Mouse (Mus musculus): ENCODE results near the gene St6galnac3.

The St6galnac3 gene

DNA sequence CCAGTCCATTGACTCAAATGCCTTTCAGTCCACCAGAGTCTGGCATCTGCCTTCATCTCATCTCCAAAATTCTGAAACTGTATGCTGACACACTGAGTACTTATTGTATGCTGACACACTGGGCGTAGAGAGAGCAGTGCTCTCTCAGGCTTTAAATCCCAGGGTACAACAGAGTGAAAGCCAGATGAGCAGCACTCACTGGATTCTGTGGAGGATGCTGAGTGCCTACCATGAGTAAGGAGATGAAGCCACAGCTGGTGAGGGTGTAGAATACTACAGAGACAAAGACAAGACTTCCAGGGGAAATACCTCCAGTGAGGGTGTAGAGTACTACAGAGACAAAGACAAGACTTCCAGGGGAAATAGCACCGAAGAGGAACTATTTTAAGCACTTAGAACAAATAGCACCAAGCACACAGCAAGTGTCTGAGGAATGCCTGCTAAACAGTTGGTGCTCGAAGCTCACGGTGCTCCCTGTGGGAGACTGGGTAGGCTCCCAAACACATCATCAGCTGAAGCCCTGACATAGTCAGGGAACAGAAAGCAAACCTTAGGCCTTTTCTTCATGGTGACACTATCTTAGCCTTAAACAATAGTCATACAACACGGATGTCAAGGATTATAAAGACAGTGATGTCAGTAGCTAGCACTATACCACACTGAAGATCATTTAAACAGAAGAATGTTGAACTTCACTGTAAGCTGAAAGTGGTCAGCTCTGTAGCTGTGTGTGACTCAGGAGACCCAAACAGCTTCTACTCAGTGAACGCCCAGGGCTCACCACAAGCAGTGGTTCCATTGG is 370.6 kb downstream of the St6galnac3 start:
- no peak for DNase-seq (ENCODE audit: low read depth, low spot score)

DNA sequence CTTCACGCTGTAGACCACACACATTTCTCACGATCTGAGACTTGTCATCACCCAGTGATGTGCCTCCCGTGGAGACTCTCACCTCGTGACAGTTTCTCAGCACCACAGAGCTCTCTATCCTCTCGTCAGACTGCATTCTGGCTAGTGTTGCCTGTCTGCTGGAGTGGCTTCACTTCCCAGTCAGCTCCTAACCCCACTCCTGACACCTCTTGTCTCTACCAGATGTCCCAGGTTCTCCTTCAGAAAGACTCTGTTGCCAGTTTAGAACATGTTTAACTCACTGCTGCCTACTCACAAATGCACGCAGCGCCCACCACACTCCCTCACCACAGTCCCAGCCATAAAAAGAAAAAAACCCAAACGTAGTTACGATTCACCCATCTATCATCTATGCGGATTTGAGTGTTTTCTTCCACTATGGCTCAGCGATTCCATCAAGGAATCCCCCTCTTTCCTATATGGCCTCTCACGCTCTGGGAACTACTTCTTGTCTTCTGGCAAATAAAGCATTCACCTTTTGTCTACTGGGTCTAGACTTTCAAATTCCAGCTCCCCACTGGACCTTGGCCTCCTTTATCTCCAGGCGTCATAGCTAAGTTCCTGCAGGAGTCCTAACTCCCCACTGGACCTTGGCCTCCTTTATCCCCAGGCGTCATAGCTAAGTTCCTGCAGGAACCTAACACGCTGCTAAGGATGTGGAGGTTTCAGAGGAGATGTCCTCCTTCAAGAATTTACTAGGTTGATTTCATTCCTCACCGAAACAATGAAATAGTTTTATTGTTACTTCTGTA is 371.5 kb downstream of the St6galnac3 start:
- no peak for DNase-seq (ENCODE audit: low read depth, low spot score)

DNA sequence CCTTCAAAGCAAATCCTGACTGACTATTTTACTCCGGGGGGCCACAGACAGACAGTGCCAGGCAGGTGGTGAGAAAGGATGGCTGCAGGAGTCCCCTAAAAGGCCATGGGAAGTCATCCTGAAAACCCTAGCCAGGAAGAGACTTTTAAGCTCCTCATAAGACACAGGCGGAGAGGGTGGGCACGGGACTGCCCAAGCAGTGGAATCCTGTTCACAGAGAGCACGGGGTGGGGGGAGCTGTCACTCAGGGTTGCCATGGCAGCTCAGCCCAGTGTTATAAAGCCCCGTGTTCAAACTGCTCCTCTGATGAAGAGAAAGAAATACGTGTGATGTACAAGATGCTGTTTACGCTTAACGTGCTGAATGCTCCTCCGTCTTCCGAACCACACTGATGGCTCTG is 375.0 kb downstream of the St6galnac3 start:
- DNase-seq (ENCODE audit: low read depth, low spot score) = no peak

DNA sequence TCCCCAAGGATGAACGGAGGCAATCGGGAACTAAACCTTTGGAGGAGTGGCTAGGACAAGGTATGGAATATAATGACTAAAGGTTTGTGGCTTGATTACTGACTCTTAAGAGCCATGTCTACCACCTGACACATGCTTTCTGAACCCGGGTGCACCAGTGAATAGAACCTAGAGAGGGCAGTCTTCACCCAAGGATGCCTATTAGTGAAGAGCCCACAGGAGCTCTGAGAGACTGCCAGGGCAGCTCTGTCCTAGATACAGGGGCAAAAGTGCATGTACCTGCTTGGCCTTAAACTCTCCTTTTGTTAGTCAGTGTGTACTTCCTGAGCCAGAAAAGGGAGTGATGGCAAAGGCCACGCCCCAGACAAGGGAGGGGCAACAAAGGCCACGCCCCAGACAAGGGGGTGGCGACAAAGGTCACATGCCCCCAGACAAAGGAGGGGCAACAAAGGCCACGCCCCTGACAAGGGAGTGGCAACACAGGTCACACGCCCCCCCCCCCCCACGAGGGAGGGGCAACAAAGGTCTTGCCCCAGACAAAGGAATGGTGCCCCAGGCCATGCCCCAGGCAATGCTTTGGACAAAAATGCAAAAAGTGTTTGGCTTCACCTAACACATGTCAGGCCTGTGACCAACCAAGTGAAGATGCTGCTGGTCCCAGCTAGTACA is 376.0 kb downstream of the St6galnac3 start:
- DNase-seq (ENCODE audit: low read depth, low spot score) = no peak

DNA sequence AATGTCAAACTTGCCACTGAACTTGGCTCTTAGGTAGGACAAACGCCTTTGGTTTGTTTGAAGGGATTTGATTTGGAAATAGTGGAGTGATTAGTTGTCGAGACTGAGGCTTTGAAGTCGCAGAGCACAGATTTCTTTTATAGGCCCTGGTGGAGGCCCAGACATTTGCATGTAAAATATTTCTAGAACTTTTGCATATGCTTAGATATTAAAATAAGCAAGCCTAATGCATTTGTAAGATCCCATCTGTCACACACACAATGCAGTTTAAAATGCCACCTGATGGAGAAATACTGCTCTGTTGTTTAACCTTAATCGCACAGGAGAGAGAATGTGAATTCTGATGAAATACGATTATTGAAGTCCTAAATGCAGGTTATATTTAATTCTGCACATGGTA is 380.0 kb downstream of the St6galnac3 start:
- DNase-seq (ENCODE audit: low read depth, low spot score) = no peak

DNA sequence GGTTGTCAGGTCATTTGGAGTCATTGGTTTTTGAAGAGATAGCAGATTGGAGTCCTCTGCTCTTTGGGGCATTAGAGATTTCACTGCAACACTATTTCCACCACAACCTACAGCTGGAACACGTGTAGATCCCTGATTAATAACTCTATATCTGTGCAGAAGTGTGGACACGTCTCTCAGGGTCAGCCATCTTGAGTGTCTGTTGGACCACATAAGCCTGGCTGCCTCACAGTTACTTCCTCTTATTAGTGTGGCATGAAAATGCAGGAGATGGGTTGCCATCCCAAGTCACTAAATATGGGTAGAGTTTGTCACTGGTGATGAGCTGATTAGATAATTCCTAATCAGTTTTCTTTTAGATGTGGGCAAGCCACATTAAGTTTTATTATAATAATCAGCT is 385.0 kb downstream of the St6galnac3 start:
- DNase-seq (ENCODE audit: low read depth, low spot score) = no peak

DNA sequence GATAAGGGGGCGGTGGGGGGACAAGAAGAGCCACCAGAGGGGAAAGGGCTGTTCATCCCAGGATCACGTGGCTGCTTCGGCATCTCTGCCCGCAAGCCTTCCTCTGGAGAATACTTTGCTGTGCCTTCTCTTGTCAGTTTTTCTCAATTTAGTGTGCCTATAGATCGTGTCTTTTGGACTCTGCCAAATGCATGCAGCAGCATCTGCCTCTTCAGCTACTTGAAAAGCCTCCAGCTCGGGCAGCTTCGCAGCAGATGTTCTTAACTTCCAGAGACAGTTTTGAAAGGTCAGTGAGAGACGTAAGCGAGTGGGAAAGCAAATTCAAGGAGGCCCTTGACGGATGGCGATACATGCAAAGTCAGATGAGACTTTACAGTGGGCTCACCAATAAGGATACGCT is 385.9 kb downstream of the St6galnac3 start:
- DNase-seq (ENCODE audit: low read depth, low spot score) = no peak

DNA sequence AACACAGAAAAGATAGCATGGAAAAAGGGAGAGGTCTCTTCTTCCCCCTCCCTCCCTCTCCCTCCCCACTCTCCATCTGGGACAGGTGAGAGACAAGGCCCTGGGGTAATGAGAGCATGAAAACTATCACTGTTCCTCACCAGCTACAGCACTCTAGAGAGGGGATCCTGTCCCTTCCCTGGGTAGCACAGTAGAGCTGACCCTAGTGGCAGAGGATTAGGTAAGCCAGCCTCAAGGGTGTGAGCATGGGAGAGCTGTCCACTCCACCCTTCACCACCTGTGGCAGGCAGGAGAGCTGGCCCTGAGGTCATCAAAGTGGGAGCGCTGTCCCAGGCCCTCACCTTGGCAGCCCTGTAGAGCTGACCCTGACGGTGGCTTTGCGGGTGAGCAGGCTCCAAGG is 387.2 kb downstream of the St6galnac3 start:
- DNase-seq (ENCODE audit: low read depth, low spot score) = no peak

DNA sequence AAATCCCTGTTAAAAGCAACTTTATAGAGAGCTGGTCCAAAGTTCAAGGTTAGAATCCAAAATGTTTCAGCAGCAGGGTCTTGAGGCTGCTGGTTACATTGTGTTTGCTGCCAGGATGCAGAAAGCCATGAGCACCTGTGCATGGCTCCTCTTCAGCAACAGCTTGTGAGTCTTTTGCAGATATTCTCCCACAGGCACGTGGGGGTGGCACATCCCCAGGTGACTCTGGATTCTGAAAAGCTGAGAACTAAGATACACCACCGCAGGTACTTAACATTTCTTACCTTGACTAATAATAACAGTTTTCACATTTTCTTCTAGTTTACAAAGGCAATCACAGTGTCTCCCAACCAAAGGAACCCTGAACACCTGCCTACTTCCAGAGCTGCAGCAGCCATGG is 387.8 kb downstream of the St6galnac3 start:
- DNase-seq (ENCODE audit: low read depth, low spot score) = no peak

DNA sequence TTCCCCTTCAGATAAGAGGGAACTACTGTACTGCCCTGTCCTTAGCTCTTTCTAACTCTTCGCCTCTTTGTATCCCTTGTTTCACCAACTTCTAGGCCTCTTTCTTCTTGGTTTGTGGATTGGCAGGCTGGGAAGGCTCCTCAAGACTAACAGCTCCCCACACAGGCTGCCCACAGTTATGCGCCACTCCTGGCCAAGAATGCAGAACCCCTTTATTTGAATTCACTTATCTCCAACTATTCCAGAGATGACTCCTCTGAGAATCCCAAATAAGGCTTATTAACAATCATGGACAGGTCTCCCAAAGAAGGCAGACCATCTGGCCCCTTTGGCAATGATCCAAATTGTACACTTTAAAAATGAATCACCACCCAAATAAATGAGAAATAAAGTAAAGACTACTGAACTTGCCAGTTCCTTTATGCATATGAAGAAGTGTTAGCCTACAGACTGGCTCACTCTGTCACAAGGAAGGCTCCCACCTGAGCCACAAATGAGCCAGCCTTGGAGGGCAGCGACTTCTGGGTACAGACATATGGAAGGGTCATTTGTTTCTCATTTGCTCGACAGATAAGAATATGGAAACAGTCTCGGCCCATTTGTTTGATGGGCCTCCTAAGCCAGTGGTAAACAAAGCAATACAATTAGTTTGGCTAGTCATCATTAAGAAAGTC is 390.7 kb downstream of the St6galnac3 start:
- no peak for DNase-seq (ENCODE audit: low read depth, low spot score)

DNA sequence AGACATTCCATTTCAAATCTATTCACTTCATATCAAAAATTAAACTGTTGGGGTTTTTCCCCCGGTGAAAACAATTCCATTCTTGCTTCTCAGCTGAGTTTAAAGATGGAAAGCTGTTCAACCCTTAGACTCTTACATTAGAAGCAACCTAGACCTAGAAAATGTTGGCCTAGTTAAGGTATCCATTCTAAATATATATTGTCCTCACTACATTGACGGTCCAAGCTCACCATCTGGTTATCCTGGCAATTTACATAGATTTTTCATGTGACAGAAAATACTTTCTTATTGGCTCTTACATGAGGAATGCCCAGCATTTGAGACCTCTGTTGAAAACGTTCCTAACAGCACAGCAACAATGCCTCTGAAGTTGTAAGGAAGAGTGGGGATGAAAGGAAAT is 400.7 kb downstream of the St6galnac3 start:
- no peak for DNase-seq (ENCODE audit: low read depth, low spot score)

DNA sequence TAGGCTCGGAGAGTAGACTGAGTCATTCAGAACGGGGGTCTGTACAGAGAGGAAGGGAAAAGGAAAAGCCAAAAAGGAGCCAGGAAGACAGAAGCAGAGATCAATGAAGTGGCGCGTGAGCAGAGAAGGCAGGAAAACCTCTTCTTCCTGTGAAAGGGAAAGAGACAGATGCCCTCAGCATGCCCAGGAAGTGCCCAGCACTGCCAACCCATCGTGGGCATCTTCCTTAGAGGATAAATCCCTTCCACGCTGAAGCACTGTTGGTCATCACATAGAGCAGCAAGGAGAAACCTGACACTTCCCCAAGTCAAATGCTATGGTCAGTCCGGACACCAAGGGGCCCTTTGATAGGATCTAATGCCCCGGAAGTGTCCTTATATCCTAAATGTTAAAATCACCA is 401.5 kb downstream of the St6galnac3 start:
- DNase-seq (ENCODE audit: low read depth, low spot score) = no peak

DNA sequence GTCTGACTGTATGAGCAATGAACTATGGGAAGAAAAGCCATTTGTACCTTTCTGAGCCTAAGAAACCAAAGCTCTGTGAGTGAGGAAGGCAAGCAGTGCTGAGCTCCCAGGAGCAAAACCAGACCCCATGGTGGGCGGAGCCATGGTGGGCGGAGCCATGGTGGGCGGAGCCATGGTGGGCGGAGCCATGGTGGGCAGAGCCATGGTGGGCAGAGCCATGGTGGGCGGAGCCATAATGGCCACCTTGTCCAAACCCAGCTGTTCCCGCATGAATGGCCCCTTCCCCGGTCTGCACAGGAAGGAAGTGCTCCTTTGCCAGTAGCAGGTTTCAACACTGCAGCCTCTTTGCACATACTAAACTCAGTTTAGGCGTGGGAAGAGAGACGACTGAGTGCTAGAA is 411.4 kb downstream of the St6galnac3 start:
- DNase-seq (ENCODE audit: low read depth, low spot score) = no peak

DNA sequence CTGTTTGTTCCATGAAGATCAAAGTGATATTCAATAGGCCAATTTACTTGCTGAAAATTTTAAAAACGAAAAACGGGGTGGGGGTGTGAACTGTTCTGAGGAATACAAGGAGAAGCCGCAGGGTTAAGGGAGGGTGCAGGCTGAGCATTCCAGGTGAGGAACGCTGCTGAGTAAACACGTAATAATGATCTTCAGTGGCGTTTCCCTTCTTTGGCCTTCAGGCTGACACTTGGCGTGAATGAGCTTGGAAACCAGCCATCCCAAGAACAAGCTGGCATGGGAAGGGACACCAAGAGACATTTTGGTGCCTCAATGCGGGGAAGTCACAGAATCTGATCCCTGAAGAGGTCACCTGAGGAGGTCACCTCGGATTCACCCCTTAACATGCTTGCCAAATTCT is 411.8 kb downstream of the St6galnac3 start:
- DNase-seq (ENCODE audit: low read depth, low spot score) = no peak

DNA sequence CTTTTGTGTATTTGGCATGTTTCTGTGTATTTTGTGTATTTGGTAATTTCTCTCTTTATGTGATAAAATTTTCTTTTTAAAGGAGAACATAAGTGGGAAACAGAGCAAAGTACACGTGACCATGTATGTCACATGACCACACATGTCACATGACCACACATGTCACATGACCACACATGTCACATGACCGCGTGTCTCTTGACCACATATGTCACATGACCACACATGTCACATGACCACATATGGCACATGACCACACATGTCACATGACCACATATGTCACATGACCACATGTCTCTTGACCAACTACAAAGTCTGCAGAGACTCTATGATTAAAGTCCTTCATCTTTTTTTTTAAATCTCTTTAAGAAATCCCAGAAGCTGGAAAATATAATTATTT is 413.0 kb downstream of the St6galnac3 start:
- no peak for DNase-seq (ENCODE audit: low read depth, low spot score)

DNA sequence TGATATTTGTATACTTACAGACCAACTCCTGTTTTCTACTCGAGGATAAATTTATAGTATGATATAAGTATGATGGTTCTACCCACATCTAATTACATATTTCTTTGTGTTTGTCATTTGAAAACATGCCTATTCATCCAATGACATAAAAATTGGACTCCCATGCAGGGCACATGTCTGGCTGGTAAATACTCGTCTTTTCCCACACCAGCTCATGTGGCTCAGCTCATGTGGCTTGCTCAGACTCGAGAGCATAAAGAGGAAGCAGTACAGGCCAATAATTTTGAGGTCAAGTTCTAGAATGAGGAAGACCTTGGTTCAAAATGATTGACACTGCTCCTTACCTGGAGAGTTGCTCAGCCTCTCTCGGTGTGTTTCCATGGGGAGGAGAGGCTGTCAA is 416.6 kb downstream of the St6galnac3 start:
- no peak for DNase-seq (ENCODE audit: low read depth, low spot score)

DNA sequence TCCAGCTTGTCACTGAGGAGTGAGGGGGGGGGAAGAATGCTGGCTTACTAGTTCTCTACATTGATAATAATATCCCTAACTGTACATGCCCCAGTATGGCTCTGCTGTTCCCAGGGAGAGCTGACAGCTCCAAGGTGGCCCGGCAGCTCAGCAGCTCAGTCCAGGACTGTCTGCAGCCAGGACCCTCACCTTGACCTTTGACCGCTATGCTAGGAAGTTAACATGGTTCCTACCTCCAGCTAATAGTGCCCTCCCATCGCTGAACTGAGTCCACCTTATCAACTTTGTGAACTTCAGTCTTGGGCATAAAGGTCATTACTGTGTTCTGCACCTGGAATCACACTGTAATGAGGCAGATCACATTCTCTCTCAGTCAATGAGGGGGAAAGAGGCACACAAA is 419.8 kb downstream of the St6galnac3 start:
- DNase-seq (ENCODE audit: low read depth, low spot score) = no peak

DNA sequence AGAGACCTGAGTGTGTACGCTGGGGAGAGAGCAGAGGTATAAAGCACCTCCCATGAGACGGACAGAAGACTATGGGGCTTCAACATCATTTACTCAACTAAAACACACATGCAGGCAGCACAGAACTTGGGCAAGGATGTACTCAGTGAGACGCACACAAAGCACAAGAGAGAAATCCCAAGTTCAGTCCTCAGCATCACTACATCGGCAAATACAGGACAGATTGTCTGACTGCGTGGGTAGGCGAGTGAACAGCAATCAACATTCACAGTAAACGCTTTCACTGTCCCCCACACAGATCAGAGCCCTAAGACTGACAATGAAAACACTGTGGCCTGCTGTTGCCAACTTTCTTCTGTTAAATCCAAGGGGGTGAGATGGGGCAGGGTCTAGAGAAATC is 422.6 kb downstream of the St6galnac3 start:
- no peak for DNase-seq (ENCODE audit: low read depth, low spot score)

DNA sequence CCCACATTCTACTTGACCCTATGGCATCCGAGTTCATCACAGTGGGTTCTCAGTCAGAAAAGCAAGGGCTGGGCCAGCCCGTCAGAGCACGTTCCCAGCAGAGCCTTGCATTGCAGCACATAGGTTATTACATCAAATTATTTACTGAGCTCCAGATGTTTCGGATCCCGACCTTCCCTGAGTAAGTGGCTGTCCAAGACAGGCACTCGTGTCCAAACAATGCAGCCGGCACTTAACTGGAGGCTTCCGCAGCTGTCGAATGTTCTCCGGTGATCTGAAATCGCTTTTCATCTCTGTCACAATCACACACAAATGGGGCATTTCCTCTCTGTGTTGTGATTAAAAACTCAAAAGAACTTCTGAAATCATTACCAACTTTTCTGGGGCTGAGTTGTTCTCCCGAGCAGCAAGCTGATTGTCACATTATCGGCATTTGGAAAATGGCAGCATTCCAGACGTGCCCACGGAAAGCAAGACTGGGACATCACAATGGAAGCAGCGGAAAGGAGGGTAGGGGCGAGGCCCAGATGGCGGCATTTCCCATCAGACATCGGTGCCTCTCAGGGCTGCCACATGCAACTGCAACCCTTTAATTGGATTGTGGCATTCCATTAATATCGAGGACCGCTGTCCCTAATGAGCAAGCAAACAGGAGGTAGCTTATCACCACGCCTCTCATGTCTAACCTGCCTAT is 428.5 kb downstream of the St6galnac3 start:
- DNase-seq (ENCODE audit: low read depth, low spot score) = no peak

DNA sequence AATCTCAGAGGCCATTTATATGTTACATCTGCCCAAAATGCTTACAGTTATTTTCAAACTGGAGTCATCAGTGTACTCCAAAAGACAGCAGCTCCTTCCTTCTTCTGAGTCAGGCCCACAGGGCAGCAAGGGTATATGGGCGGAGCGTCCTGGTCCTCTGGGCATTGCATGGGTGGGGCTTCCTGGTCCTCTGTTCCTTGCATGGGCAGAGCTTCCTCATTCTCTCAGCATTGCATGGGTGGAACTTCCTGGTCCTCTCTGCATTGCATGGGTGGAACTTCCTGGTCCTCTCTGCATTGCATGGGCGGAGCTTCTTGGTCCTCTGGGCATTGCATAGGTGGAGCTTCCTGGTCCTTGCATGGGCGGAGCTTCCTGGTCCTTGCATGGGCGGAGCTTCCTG is 432.1 kb downstream of the St6galnac3 start:
- no peak for DNase-seq (ENCODE audit: low read depth, low spot score)

DNA sequence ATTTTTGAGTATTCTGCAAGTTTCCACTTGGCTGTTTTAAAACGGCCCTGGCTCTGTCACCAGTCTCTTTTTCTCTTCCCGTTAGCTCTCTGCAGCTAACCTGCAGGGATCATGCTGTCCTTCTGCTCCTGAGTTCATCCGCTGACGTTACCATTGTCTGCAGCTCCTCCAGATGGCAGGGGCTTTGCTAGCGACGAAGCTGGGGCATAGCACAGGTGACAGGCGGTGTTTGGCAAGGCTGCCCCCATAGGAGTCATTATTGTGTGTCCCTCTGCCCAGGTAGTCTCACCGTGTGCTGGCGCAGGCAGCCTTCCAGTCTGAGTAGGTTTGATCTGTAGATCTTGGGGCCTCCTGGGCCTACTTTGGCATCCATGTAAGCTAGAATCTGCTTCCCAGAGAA is 432.6 kb downstream of the St6galnac3 start:
- no peak for DNase-seq (ENCODE audit: low read depth, low spot score)

Data from retina, adult 2 months (tissue).